In genomic region chr15:86239801-86240200, GRCm38 (mm10) we compare ENCODE assay signal across 8 mouse cellular contexts. TPM values are rescaled to one million over a fixed set of nuclear protein-coding genes. Genes with fewer than 3 reads are reported as not detected.
DNase-seq lines count a peak whose midpoint lies in the region; ATAC-seq and TF ChIP-seq lines count a peak whose summit lies in the region.

No protein-coding gene starts in this region.

- no peak overlapping the region for H3K4me3 ChIP-seq in kidney, embryonic 15.5 days (replicated peaks)

- H3K9ac ChIP-seq in kidney, embryonic 15.5 days: no peak overlapping the region

- peak; percentile 92 for TF ChIP-seq CTCF in Patski (IDR thresholded peaks at IDR 0.05)

- no peaks in the 10 kb centered on the region for H3K4me1 ChIP-seq in kidney, embryonic 15.5 days

- H3K36me3 ChIP-seq in kidney, embryonic 15.5 days: peaks cover 29% of the 10 kb centered on the region

- DNase-seq in kidney, adult 18-20 months: peak; percentile 75
- no peak for DNase-seq in Patski (ENCODE audit: low read depth, low spot score)
- peak; percentile 72 to 83 for DNase-seq in cerebellum, postnatal 4 days (ENCODE audit: low spot score in 2 of 2)
- peak; percentile 73 to 78 for DNase-seq in kidney, postnatal 25 days
- peak; percentile 43 for DNase-seq in naive thymus-derived CD4-positive, alpha-beta T cell, adult 2 months (ENCODE audit: low read depth)
- DNase-seq in thymus, postnatal 14 days: peak; percentile 74

- no peak for ATAC-seq in kidney, embryonic 15.5 days (replicated peaks; ENCODE audit: low FRiP score)
- peak; percentile 55 for ATAC-seq in Patski
- peak; percentile 70 for ATAC-seq in granulocyte monocyte progenitor cell, adult 5-6 weeks (replicated peaks; ENCODE audit: poor library complexity, severe bottlenecking)

- 35% methylated on average over 10 of the region's 10 CpGs for WGBS in kidney, embryonic 15.5 days

- no peak overlapping the region for H3K4me2 ChIP-seq in kidney, embryonic 15.5 days

- no peaks in the 10 kb centered on the region for H3K27me3 ChIP-seq in kidney, embryonic 15.5 days
- H3K27me3 ChIP-seq in Patski: no peaks in the 10 kb centered on the region

- H3K27ac ChIP-seq in kidney, embryonic 15.5 days: no peak overlapping the region

- in situ Hi-C loops in Patski (cut with MboI; ENCODE audit: low pct_unique_long_range_greater_than_20kb): loop anchor here (5.0 to 10.0 kb wide), 2 partner anchors 172 to 1295 kb away; no protein-coding TSS in a partner anchor

- H3K9me3 ChIP-seq in kidney, embryonic 15.5 days (replicated peaks): no peaks in the 10 kb centered on the region

- CTCF ChIA-PET in Patski (lab: Charles Lee): interaction anchor here (0.8 to 2.2 kb wide), 4 partner anchors 10 to 155 kb away, joined by 3 to 9 read pairs (median 6); no protein-coding TSS in a partner anchor

- POLR2A ChIA-PET in Patski (lab: Charles Lee): no interaction called here

RNA-seq across cellular contexts. Expression of gene Tbc1d22a, which starts 25.5 kb away (rescaled TPM):
- polyA plus RNA-seq in kidney, embryonic 15.5 days (2015; fragmentation: Nextera tagmentation; extraction: Ambion mirVana): 13.1 and 13.8 TPM in 2 replicates
- 37.9 TPM for polyA plus RNA-seq in Patski (2021)
- 18.6 and 18.8 TPM in 2 replicates for total RNA-seq in granulocyte monocyte progenitor cell, adult 5-6 weeks (2014; fragmentation: Nextera tagmentation)
- 26.5 and 46.7 TPM in 2 replicates for total RNA-seq in granulocyte monocyte progenitor cell, adult 5-6 weeks (2017)

RNA-seq across cellular contexts. Expression of gene Cerk, which starts 53.9 kb away (rescaled TPM):
- polyA plus RNA-seq in kidney, embryonic 15.5 days (2015; fragmentation: Nextera tagmentation; extraction: Ambion mirVana): 12.1 and 12.4 TPM in 2 replicates
- polyA plus RNA-seq in Patski (2021): 46.2 TPM
- total RNA-seq in granulocyte monocyte progenitor cell, adult 5-6 weeks (2014; fragmentation: Nextera tagmentation): 26.3 and 29.8 TPM in 2 replicates
- 41.4 and 47.9 TPM in 2 replicates for total RNA-seq in granulocyte monocyte progenitor cell, adult 5-6 weeks (2017)
